Mouse (Mus musculus) CH12.LX (cell line): ENCODE measurements around the gene Col4a1.

Experiments
- CTCF ChIP-seq, 2 experiments: IDR thresholded peaks in 1 of 2; conservative IDR thresholded peaks in 1 of 2; 2 replicates each; pipeline ENCODE4 v1.5.1; 2011 to 2012; ENCODE audit warnings: low read depth in 2 of 2, low read length in 2 of 2, improper control_type of control experiment in 1 of 2, inconsistent platforms in 1 of 2, mild to moderate bottlenecking in 1 of 2, moderate library complexity in 1 of 2
- E2F4 ChIP-seq: IDR thresholded peaks from 2 replicates; pipeline ENCODE4 v1.6.1; 2011; ENCODE audit warnings: low read depth, low read length, improper control_type of control experiment; ENCODE audit not compliant: insufficient replicate concordance
- ELF1 ChIP-seq: IDR thresholded peaks from 2 replicates; pipeline ENCODE4 v1.6.1; 2014; ENCODE audit warnings: low read depth, mild to moderate bottlenecking, inconsistent platforms, low read length, improper control_type of control experiment
- MAFK ChIP-seq: IDR thresholded peaks from 2 replicates; pipeline ENCODE4 v1.6.1; 2011; ENCODE audit warnings: low read length, improper control_type of control experiment; ENCODE audit not compliant: insufficient replicate concordance
- POLR2A ChIP-seq: IDR thresholded peaks from 2 replicates; pipeline ENCODE4 v1.6.1; 2011; ENCODE audit warnings: low read depth, mild to moderate bottlenecking, improper control_type of control experiment, low read length

GRCm38 (mm10) chr8:11307451-11307850 lies 5.2 kb downstream of the Col4a1 start:
- no peak for TF ChIP-seq MAFK
- TF ChIP-seq ELF1: no peak
- no peak for TF ChIP-seq E2F4
- no peak for TF ChIP-seq POLR2A
- no peak for TF ChIP-seq CTCF (conservative IDR thresholded peaks at IDR 0.05 in 1 of 2, IDR thresholded peaks at IDR 0.05 in 1 of 2; ENCODE audit: low read depth in 2 of 2, low read length in 2 of 2)
